Mouse (Mus musculus): Measurements from ENCODE around the gene Vps53.

Gene Vps53

GRCm38 (mm10) chr11:76106551-76107496 is 72.6 kb downstream of the Vps53 start:
- no peak for DNase-seq

- DNase-seq = no peak
These were observed 78.3 kb downstream of the Vps53 start for GRCm38 (mm10) chr11:76101154-76101553.

DNA sequence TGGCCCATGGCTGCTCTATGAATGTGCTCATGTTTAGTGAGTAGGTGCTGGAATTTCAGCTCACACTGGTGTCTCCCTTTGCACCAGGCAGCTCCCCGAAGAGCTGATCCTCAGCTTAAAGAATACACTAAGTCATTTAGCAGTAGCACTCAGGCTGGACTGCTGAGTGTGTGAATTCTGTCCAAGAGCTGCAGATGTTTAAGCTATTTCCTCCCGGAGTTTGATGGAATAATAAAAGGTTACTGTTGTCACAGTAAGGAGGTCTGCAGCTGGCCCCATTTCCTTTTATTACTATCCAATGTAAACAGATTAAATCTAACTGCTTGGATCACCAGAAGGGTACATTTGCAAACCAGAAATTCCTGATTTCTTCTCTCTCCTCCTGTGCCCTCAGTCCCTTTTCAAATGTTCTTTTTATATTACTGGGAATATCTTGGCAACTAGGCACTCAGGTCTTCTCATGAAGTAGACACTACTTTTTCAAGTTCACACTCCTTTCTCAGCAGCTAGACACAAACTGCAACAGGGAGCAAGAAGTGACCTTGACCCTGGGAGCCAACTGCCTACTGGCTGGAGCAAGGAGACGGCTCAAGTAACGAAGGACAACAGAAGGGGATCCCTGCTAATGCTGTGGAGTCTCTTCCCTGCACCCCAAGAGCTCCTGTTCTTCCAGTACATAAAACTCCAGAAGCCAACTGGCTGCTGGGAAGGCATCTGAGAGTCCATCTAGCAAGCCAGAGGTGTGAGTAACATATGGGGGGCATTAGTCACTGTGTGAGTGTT is 80.1 kb downstream of the Vps53 start:
- DNase-seq = no peak

GRCm38 (mm10) chr11:76093610-76094009 is 85.8 kb downstream of the Vps53 start:
- no peak for DNase-seq

DNA sequence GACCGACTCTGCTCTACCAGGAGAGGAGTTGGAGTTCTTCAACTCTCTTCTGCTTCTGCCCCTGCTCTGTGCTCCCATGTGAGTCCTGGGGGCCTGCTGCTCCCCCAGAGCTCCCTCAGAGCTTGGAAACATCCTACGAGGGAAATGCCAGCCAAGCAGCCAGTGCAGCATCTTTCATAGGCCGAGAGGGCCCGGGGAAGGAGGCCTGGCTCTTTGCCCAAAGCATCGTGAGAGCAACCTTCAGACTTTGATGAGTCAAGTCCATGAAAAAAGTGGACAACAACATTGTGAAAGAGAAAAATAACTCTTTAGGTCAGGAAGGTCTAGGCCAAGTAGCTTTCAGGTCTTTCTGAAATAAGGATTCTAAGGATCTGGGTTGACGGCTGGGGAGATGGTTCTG is 89.7 kb downstream of the Vps53 start:
- DNase-seq = no peak

GRCm38 (mm10) chr11:76088506-76088905 is 90.9 kb downstream of the Vps53 start:
- DNase-seq = no peak

- peak; percentile 78 for DNase-seq
These were observed 93.4 kb downstream of the Vps53 start for GRCm38 (mm10) chr11:76085898-76086591.

GRCm38 (mm10) chr11:76084943-76085342 is 94.5 kb downstream of the Vps53 start:
- no peak for DNase-seq

- no peak for DNase-seq
These were observed 95.5 kb downstream of the Vps53 start for GRCm38 (mm10) chr11:76083941-76084367.

GRCm38 (mm10) chr11:76081048-76081640 is 98.3 kb downstream of the Vps53 start:
- DNase-seq = no peak

- DNase-seq = peak; percentile 18
These were observed 99.2 kb downstream of the Vps53 start for GRCm38 (mm10) chr11:76080293-76080692.

GRCm38 (mm10) chr11:76077341-76077740 is 102.1 kb downstream of the Vps53 start:
- no peak for DNase-seq

- DNase-seq = peak; percentile 30
These were observed 105.0 kb downstream of the Vps53 start for GRCm38 (mm10) chr11:76074296-76075093.

- DNase-seq = no peak
These were observed 109.6 kb downstream of the Vps53 start for GRCm38 (mm10) chr11:76069816-76070215.

- no peak for DNase-seq
These were observed 112.8 kb downstream of the Vps53 start for GRCm38 (mm10) chr11:76066563-76067156.

- DNase-seq = no peak
These were observed 113.8 kb downstream of the Vps53 start for GRCm38 (mm10) chr11:76065521-76066095.

DNA sequence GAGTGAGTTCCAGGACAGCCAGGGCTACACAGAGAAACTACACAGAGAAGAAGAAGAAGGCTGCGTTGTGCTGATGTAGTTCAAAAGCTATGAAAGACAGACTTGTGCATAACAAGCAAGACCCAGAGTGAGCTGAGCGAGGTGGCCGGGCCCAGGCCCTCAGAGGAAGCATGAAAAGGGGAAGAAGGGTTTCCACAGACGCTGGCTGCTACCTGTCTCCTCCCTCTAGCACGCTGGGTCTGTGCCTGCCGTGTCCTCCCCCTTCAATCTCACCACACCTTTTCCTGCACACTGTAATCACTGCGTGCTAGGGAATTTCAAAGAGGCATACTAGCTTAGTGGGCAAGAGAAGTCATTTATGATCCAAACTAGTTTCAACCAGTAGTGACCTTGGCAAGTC is 115.0 kb downstream of the Vps53 start:
- DNase-seq = no peak

DNA sequence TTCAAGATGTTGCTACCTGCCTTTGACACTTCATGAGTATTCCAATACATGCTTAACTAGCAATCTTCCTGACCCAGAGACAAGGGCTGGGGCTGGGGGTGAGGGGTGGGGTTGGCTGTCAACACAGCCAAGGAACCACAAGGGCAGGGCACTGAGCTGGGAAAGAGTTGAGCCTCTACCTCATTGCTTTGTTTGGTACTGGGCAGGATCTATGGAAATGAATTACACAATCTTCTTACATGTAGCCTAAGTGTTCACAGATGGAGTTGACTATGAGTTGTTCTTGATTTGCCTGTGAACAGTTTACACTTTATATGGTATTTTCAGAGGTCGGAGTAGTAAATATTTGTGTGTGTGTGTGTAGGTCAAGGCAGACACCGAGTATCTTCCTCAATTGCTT is 118.5 kb downstream of the Vps53 start:
- no peak for DNase-seq

GRCm38 (mm10) chr11:76059971-76060370 is 119.5 kb downstream of the Vps53 start:
- DNase-seq = peak; percentile 22

DNA sequence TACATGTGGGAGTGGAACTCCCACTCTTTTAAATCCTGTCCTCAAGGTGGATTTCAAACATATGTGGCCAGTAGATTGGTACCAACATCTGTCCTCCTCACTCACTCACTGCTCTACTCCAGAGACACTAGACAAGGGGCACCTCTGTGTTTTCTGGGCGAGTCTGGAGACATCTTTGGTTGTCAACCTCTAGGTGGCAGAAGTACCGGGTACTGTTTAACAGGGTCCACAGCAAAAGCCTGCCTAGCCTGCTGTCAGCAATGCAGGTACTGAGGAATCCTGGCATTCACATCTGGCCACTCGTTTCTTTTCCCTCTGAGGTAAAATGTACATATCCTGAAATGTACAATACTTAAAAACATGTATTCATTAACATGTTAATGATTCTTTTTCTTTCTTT is 123.0 kb downstream of the Vps53 start:
- no peak for DNase-seq

GRCm38 (mm10) chr11:76052496-76052895 is 127.0 kb downstream of the Vps53 start:
- no peak for DNase-seq
